Mouse (Mus musculus): ENCODE data around the gene Fermt2.

DNA sequence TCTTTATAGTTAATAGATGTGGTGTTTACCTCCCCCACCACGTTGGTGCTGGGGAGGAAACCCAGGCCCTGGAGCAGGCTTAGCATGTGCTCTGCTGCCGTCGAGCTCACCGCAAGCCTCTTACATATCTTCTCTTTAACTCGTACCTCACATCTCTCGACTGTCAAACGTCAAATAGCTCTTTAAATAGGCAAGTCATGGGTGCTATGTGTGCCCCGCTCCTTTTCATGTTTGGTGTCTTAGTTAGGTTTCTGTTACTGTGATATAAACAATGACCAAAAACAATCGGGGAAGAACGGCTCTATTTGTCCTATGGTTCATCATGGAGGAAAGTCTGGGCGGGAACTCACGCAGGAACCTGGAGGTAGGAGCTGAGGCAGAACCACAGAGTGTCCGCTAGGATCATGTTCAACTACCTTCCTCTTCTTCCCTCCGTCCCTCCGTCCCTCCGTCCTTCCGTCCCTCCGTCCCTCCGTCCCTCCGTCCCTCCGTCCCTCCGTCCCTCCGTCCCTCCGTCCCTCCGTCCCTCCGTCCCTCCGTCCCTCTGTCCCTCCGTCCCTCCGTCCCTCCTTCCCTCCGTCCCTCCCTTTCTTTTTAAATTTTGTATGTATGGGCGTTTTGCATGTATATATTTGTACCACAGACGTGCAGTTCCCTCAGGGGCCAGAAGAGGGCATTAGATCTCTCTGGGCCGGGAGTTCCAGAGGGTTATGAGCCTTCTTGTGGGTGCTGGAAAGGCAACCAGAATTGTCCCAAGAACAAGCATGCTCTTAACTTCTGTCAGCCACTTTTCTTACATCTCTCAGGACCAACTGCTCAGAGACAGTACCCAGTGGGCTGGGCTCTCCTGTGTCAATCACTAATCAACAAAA lies 36.4 kb upstream of the Fermt2 start:
- TF ChIP-seq POLR2A (IDR thresholded peaks at IDR 0.05; ENCODE audit: borderline replicate concordance, control insufficient read depth, low read depth, low read length) (no peak), CTCF (IDR thresholded peaks at IDR 0.05; ENCODE audit: control insufficient read depth, insufficient read depth, low read length) (peak; percentile 57)
